Mouse (Mus musculus) heart, embryonic 13.5 days (tissue): ENCODE results near the gene Zeb2. TPM values are rescaled to one million over a fixed set of nuclear protein-coding genes. Genes with fewer than 3 reads are reported as not detected.
A peak's percentile ranks its signal among the peaks of the same experiment; 100 is the strongest.
"Not testable (repeated sequence)": the region's sequence is repeated elsewhere in the genome, so short reads cannot be mapped to it uniquely, and the experiment has no call there.

Experiments
- ATAC-seq: fragments of 200-750 bp; cut with Nextera tagmentation; 2 replicates; pipeline ENCODE4 v1.8.0; 2017; ENCODE audit warnings: moderate TSS enrichment; ENCODE audit not compliant: insufficient number of reproducible peaks, low FRiP score, low TSS enrichment; ENCODE audit errors: extremely low read depth
- H3K27ac ChIP-seq: fragments of 300-500 bp; sonication (generic); replicated peaks from 2 replicates; pipeline ENCODE4 v1.5.1; 2015; ENCODE audit warnings: moderate library complexity, mild to moderate bottlenecking, inconsistent platforms
- H3K27me3 ChIP-seq: fragments of 300-500 bp; sonication (generic); replicated peaks from 2 replicates; pipeline ENCODE4 v1.6.1; 2015; ENCODE audit warnings: mild to moderate bottlenecking, inconsistent platforms
- H3K36me3 ChIP-seq: fragments of 300-500 bp; sonication (generic); 2 replicates; pipeline ENCODE4 v1.6.1; 2015; ENCODE audit warnings: mild to moderate bottlenecking, inconsistent platforms
- H3K4me1 ChIP-seq: fragments of 300-500 bp; sonication (generic); 2 replicates; pipeline ENCODE4 v1.6.1; 2015; ENCODE audit warnings: inconsistent platforms
- H3K4me2 ChIP-seq: fragments of 300-500 bp; sonication (generic); 2 replicates; pipeline ENCODE4 v1.6.1; 2015; ENCODE audit warnings: inconsistent platforms, mild to moderate bottlenecking, moderate library complexity
- H3K4me3 ChIP-seq: fragments of 300-500 bp; sonication (generic); 2 replicates; pipeline ENCODE4 v1.5.1; 2015; ENCODE audit warnings: moderate library complexity, mild to moderate bottlenecking, inconsistent platforms
- H3K9ac ChIP-seq: fragments of 300-500 bp; sonication (generic); 2 replicates; pipeline ENCODE4 v1.6.1; 2015; ENCODE audit warnings: inconsistent platforms, mild to moderate bottlenecking, moderate library complexity
- H3K9me3 ChIP-seq: fragments of 300-500 bp; sonication (generic); 2 replicates; pipeline ENCODE4 v1.6.1; 2016; ENCODE audit warnings: inconsistent platforms
- WGBS: fragments of 180-500 bp; shearing (Covaris S2); methylation state at CpG from one replicate; pipeline ENCODE4 v1.1.7; 2015; ENCODE audit warnings: mixed read lengths; 5-methylcytosine and 5-hydroxymethylcytosine counted together
- polyA plus RNA-seq: library from polyadenylated mRNA; unstranded; fragments of >200 nt; fragmentation: Nextera tagmentation; extraction: Ambion mirVana; gene quantifications from 2 replicates; pipeline ENCODE4 v1.2.1, GENCODE M21; 2015

Gene Zeb2
- polyA plus RNA-seq, 1 experiment from 2014 or later, result 22.4 TPM

- H3K4me2 ChIP-seq, result peak overlapping the region; percentile 81
- WGBS, result 6% methylated on average over 3 of the region's 3 CpGs
- peak overlapping the region; percentile 100 for H3K9ac ChIP-seq
- not testable (repeated sequence) for ATAC-seq, H3K9me3 ChIP-seq, H3K36me3 ChIP-seq, H3K27me3 ChIP-seq
- H3K4me1 ChIP-seq, result peaks cover 40% of the 10 kb centered on the region
- H3K4me3 ChIP-seq, result peak overlapping the region; percentile 93
- peak overlapping the region; percentile 98 for H3K27ac ChIP-seq
These were observed 5.6 kb downstream of the Zeb2 start for GRCm38 (mm10) chr2:45111571-45111970.

- ATAC-seq, result no peak
- Histone ChIP-seq H3K9ac (peak overlapping the region; percentile 100), H3K9me3 (no peaks in the 10 kb centered on the region), H3K27ac (peak overlapping the region; percentile 98), H3K27me3 (no peaks in the 10 kb centered on the region), H3K4me2 (peak overlapping the region; percentile 81), H3K4me1 (peaks cover 47% of the 10 kb centered on the region), H3K4me3 (peak overlapping the region; percentile 93), H3K36me3 (no peaks in the 10 kb centered on the region)
- WGBS, result under 1% methylated on average over 20 of the region's 20 CpGs
These were observed 6.3 kb downstream of the Zeb2 start for GRCm38 (mm10) chr2:45110757-45111411.

GRCm38 (mm10) chr2:45109951-45110756 is 7.0 kb downstream of the Zeb2 start:
- Histone ChIP-seq H3K27ac (peak overlapping the region; percentile 98), H3K27me3 (no peaks in the 10 kb centered on the region), H3K4me1 (peaks cover 47% of the 10 kb centered on the region), H3K4me2 (peak overlapping the region; percentile 81), H3K36me3 (no peaks in the 10 kb centered on the region), H3K9ac (peak overlapping the region; percentile 100), H3K4me3 (peak overlapping the region; percentile 93), H3K9me3 (no peaks in the 10 kb centered on the region)
- peak; percentile 55; the same call in 1 of the 2 replicates for ATAC-seq
- WGBS, result under 1% methylated on average over 54 of the region's 54 CpGs

- under 1% methylated on average over 39 of the region's 74 CpGs for WGBS
- Histone ChIP-seq H3K36me3 (no peaks in the 10 kb centered on the region), H3K27ac (peak overlapping the region; percentile 98), H3K9me3 (no peaks in the 10 kb centered on the region), H3K4me3 (peak overlapping the region; percentile 93), H3K27me3 (no peaks in the 10 kb centered on the region), H3K4me1 (peaks cover 48% of the 10 kb centered on the region), H3K4me2 (peak overlapping the region; percentile 81), H3K9ac (peak overlapping the region; percentile 100)
- peak; percentile 18; the same call in 1 of the 2 replicates for ATAC-seq
These were observed 7.8 kb downstream of the Zeb2 start for GRCm38 (mm10) chr2:45109161-45109950.

GRCm38 (mm10) chr2:45108521-45109091 is 8.6 kb downstream of the Zeb2 start:
- H3K27ac ChIP-seq, result peak overlapping the region; percentile 98
- no peaks in the 10 kb centered on the region for H3K36me3 ChIP-seq
- ATAC-seq, result no peak
- H3K4me1 ChIP-seq, result peaks cover 52% of the 10 kb centered on the region
- peak overlapping the region; percentile 81 for H3K4me2 ChIP-seq
- H3K27me3 ChIP-seq, result no peaks in the 10 kb centered on the region
- H3K4me3 ChIP-seq, result peak overlapping the region; percentile 93
- H3K9me3 ChIP-seq, result no peaks in the 10 kb centered on the region
- H3K9ac ChIP-seq, result peak overlapping the region; percentile 100
- WGBS, result under 1% methylated on average over 23 of the region's 25 CpGs

GRCm38 (mm10) chr2:45107555-45107954 is 9.6 kb downstream of the Zeb2 start:
- Histone ChIP-seq H3K4me1 (peaks cover 59% of the 10 kb centered on the region), H3K9ac (peak overlapping the region; percentile 100), H3K9me3 (no peaks in the 10 kb centered on the region), H3K27ac (peak overlapping the region; percentile 98), H3K36me3 (no peaks in the 10 kb centered on the region), H3K4me3 (peak overlapping the region; percentile 93), H3K4me2 (peak overlapping the region; percentile 81), H3K27me3 (no peaks in the 10 kb centered on the region)
- ATAC-seq, result no peak
- 37% methylated on average over 2 of the region's 2 CpGs for WGBS

- H3K9ac ChIP-seq, result peak overlapping the region; percentile 69
- H3K36me3 ChIP-seq, result no peaks in the 10 kb centered on the region
- H3K4me2 ChIP-seq, result peak overlapping the region; percentile 81
- peak overlapping the region; percentile 77 for H3K27ac ChIP-seq
- no peaks in the 10 kb centered on the region for H3K9me3 ChIP-seq
- H3K4me1 ChIP-seq, result peaks cover 69% of the 10 kb centered on the region
- peak overlapping the region; percentile 17 for H3K4me3 ChIP-seq
- WGBS, result 38% methylated on average over 7 of the region's 7 CpGs
- H3K27me3 ChIP-seq, result no peaks in the 10 kb centered on the region
- no peak for ATAC-seq
These were observed 11.0 kb downstream of the Zeb2 start for GRCm38 (mm10) chr2:45105922-45106851.

- H3K9me3 ChIP-seq, result no peaks in the 10 kb centered on the region
- H3K4me1 ChIP-seq, result peaks cover 78% of the 10 kb centered on the region
- WGBS, result 55% methylated on average over 6 of the region's 6 CpGs
- peak overlapping the region; percentile 10; the same call in 1 of the 2 replicates for H3K4me3 ChIP-seq
- H3K27me3 ChIP-seq, result no peaks in the 10 kb centered on the region
- H3K27ac ChIP-seq, result peak overlapping the region; percentile 77
- H3K36me3 ChIP-seq, result no peaks in the 10 kb centered on the region
- H3K4me2 ChIP-seq, result peak overlapping the region; percentile 81
- peak overlapping the region; percentile 69 for H3K9ac ChIP-seq
- no peak for ATAC-seq
These were observed 11.9 kb downstream of the Zeb2 start for GRCm38 (mm10) chr2:45105281-45105721.

- peak overlapping the region; percentile 81 for H3K4me2 ChIP-seq
- H3K27me3 ChIP-seq, result no peaks in the 10 kb centered on the region
- H3K36me3 ChIP-seq, result no peaks in the 10 kb centered on the region
- H3K27ac ChIP-seq, result 0 out of 2 replicates have a peak overlapping the region, but pooled peaks have one; percentile 36
- WGBS, result 33% methylated on average over 7 of the region's 7 CpGs
- ATAC-seq, result no peak
- peaks cover 85% of the 10 kb centered on the region for H3K4me1 ChIP-seq
- H3K4me3 ChIP-seq, result peak overlapping the region; percentile 4; the same call in 1 of the 2 replicates
- peak overlapping the region; percentile 69 for H3K9ac ChIP-seq
- no peaks in the 10 kb centered on the region for H3K9me3 ChIP-seq
These were observed 12.6 kb downstream of the Zeb2 start for GRCm38 (mm10) chr2:45104511-45105055.

- no peaks in the 10 kb centered on the region for H3K27me3 ChIP-seq
- no peaks in the 10 kb centered on the region for H3K9me3 ChIP-seq
- peak overlapping the region; percentile 81 for H3K4me2 ChIP-seq
- H3K4me3 ChIP-seq, result peak overlapping the region; percentile 4; the same call in 1 of the 2 replicates
- peak overlapping the region; percentile 29 for H3K9ac ChIP-seq
- H3K4me1 ChIP-seq, result peaks cover 89% of the 10 kb centered on the region
- no peak for ATAC-seq
- H3K27ac ChIP-seq, result 0 out of 2 replicates have a peak overlapping the region, but pooled peaks have one; percentile 36
- no peaks in the 10 kb centered on the region for H3K36me3 ChIP-seq
- WGBS, result 38% methylated on average over 4 of the region's 4 CpGs
These were observed 13.1 kb downstream of the Zeb2 start for GRCm38 (mm10) chr2:45104066-45104465.
